ENCODE assay signal across 11 mouse cellular contexts in the genomic region with DNA sequence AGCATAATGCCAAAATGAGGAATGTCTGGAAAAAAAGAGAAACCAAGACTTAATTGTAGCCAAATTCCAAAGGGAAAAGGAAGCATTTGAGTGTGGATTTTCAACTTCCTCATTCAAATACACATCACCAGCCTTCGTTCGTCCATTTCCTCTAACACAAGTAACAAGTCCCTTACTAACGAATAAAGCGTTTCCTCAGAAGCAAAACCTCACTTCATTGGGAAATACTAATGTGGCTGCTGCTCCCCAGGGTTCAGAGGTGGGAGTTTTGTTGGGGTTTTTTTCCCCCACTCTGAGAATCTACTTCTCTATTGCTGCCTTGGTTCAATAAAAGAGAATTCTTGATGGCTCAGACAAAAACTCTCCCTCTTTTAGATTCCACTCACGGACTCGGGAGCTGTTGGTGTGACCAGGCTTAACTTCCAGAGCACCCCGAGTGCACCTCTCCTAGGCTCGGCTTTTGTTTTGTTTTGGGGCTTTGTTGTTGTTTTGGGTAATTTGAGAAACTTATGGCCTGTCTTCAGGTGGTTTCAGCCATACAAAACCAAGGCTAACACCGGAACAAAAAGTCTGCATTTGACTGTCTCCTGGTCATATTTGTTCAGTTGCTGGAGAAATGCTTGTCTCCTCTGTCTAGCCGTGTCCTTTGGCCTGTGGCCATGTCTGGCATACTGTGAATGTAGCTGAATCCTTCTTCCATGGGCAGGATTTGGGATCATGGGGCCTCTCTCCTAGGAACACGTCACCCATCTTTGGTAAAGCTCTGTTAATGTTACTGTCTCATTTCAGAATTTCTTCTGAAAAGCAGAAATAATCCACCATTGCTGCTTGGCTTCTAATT.
A peak's percentile ranks its signal among the peaks of the same experiment; 100 is the strongest.
DNase-seq lines count a peak whose midpoint lies in the region; ATAC-seq and TF ChIP-seq lines count a peak whose summit lies in the region.
"Had no signal": no experiment of that assay in that cellular context is flagged by ENCODE, and none has a peak within 500 bp of the region (broad histone marks: within the 10 kb centered on the region; RNA-seq: fewer than 3 reads in every experiment).

No protein-coding gene starts in this region.

- no peak for TF ChIP-seq CTCF in brain, embryonic 14.5 days (IDR thresholded peaks at IDR 0.05; ENCODE audit: borderline replicate concordance, extremely low read depth, insufficient read depth, insufficient read length)
- no peak for TF ChIP-seq CTCF in forebrain, postnatal 0 days (IDR thresholded peaks at IDR 0.05; ENCODE audit: low read depth)

- H3K9me3 ChIP-seq in forebrain, postnatal 0 days (ENCODE audit: low read length), result no peaks in the 10 kb centered on the region
- H3K9me3 ChIP-seq: limb, embryonic 10.5 days had no signal

- peak; percentile 13 to 30 for DNase-seq in frontal cortex, postnatal 10 days (ENCODE audit: low spot score in 2 of 2)
- DNase-seq in frontal cortex, postnatal 14 days (ENCODE audit: low spot score in 2 of 2), result no peak
- peak; percentile 90 for DNase-seq in brain, embryonic 14.5 days (ENCODE audit: low read depth)
- DNase-seq in forebrain, postnatal 0 days, result peak; percentile 69
- peak; percentile 77 for DNase-seq in left cerebral cortex, postnatal 4 days
- DNase-seq in kidney, postnatal 14 days, result no peak
- no peak for DNase-seq in kidney, adult 18-20 months
- DNase-seq in adrenal gland, adult 18-20 months (ENCODE audit: low spot score in 2 of 2), result no peak
- DNase-seq: lung, postnatal 4 days; thymus, postnatal 36 days had no signal

- no peaks in the 10 kb centered on the region for H3K36me3 ChIP-seq in forebrain, postnatal 0 days (ENCODE audit: insufficient read depth)
- H3K36me3 ChIP-seq: limb, embryonic 10.5 days had no signal

- H3K4me3 ChIP-seq in forebrain, postnatal 0 days (ENCODE audit: low read depth, low read length), result no peak overlapping the region
- H3K4me3 ChIP-seq: limb, embryonic 10.5 days had no signal

- ATAC-seq in forebrain, postnatal 0 days, result peak; percentile 85

- TF ChIP-seq POLR2A in brain, embryonic 14.5 days (IDR thresholded peaks at IDR 0.05; ENCODE audit: borderline replicate concordance, extremely low read depth, insufficient read depth, insufficient read length, poor library complexity, severe bottlenecking), result no peak

- no peak overlapping the region for H3K9ac ChIP-seq in forebrain, postnatal 0 days

- no peak overlapping the region for H3K4me2 ChIP-seq in forebrain, postnatal 0 days (ENCODE audit: low read depth)

- no peaks in the 10 kb centered on the region for H3K4me1 ChIP-seq in forebrain, postnatal 0 days (ENCODE audit: insufficient read depth)

- H3K27me3 ChIP-seq in forebrain, postnatal 0 days (ENCODE audit: insufficient read depth, low read length), result no peaks in the 10 kb centered on the region

- intact Hi-C loops in left cerebral cortex, postnatal 4 days (cut with DNase I), result no loop called here

- WGBS in forebrain, postnatal 0 days, result 24% methylated on average over 11 of the region's 11 CpGs

- H3K27ac ChIP-seq in forebrain, postnatal 0 days (ENCODE audit: low read depth, low read length), result 0 out of 2 replicates have a peak overlapping the region, but pooled peaks have one; percentile 42
- H3K27ac ChIP-seq: limb, embryonic 10.5 days had no signal

Comparison
In these comparisons a context has a peak if more than half of its experiments do, and no peak if none do; other contexts are left out.
1. DNase-seq: peak in frontal cortex, postnatal 10 days (2 of 2), brain, embryonic 14.5 days (single experiment), forebrain, postnatal 0 days (single experiment) and left cerebral cortex, postnatal 4 days (single experiment); none in frontal cortex, postnatal 14 days (0 of 2), kidney, postnatal 14 days (single experiment), kidney, adult 18-20 months (single experiment) and adrenal gland, adult 18-20 months (0 of 2).